Comparison of ENCODE assay signal across 8 mouse cellular contexts in genomic region chr17:6054934-6055355, GRCm38 (mm10). TPM values are rescaled to one million over a fixed set of nuclear protein-coding genes. Genes with fewer than 3 reads are reported as not detected.
DNase-seq lines count a peak whose midpoint lies in the region; ATAC-seq and TF ChIP-seq lines count a peak whose summit lies in the region.

No protein-coding gene starts in this region.

- peak; percentile 69 for TF ChIP-seq CTCF in forebrain, postnatal 0 days (IDR thresholded peaks at IDR 0.05; ENCODE audit: low read depth)

- no peak overlapping the region for H3K9ac ChIP-seq in forebrain, postnatal 0 days
- H3K9ac ChIP-seq in forebrain, embryonic 16.5 days (replicated peaks; ENCODE audit: low read depth, low read length): no peak overlapping the region
- no peak overlapping the region for H3K9ac ChIP-seq in lung, embryonic 15.5 days

- H3K4me2 ChIP-seq in forebrain, postnatal 0 days (ENCODE audit: low read depth): no peak overlapping the region
- H3K4me2 ChIP-seq in forebrain, embryonic 16.5 days (ENCODE audit: low read length): no peak overlapping the region
- 0 out of 2 replicates have a peak overlapping the region, but pooled peaks have one; percentile 23 for H3K4me2 ChIP-seq in lung, embryonic 15.5 days

- no peaks in the 10 kb centered on the region for H3K4me1 ChIP-seq in forebrain, postnatal 0 days (ENCODE audit: insufficient read depth)
- H3K4me1 ChIP-seq in forebrain, embryonic 16.5 days (replicated peaks; ENCODE audit: control insufficient read depth, insufficient read depth, low read length): no peaks in the 10 kb centered on the region
- H3K4me1 ChIP-seq in lung, embryonic 15.5 days: no peaks in the 10 kb centered on the region

- no peaks in the 10 kb centered on the region for H3K9me3 ChIP-seq in forebrain, postnatal 0 days (ENCODE audit: low read length)
- no peaks in the 10 kb centered on the region for H3K9me3 ChIP-seq in forebrain, embryonic 16.5 days (ENCODE audit: control insufficient read depth, low read length)
- no peaks in the 10 kb centered on the region for H3K9me3 ChIP-seq in lung, embryonic 15.5 days

- no peak; the same call in 1 of the 2 replicates for ATAC-seq in forebrain, postnatal 0 days
- ATAC-seq in forebrain, embryonic 16.5 days: no peak
- peak; percentile 41 for ATAC-seq in inflammation-experienced regulatory T-cells, adult 6 months
- no peak for ATAC-seq in lung, embryonic 15.5 days (ENCODE audit: borderline replicate concordance, extremely low read depth, low FRiP score, low TSS enrichment)

- H3K27ac ChIP-seq in forebrain, postnatal 0 days (ENCODE audit: low read depth, low read length): no peak overlapping the region
- H3K27ac ChIP-seq in forebrain, embryonic 16.5 days (ENCODE audit: low read length): no peak overlapping the region
- no peak overlapping the region for H3K27ac ChIP-seq in lung, embryonic 15.5 days

- H3K36me3 ChIP-seq in forebrain, postnatal 0 days (ENCODE audit: insufficient read depth): peaks cover 12% of the 10 kb centered on the region
- peaks cover 3% of the 10 kb centered on the region; the same call in 1 of the 2 replicates for H3K36me3 ChIP-seq in forebrain, embryonic 16.5 days (ENCODE audit: control insufficient read depth, insufficient read depth)
- no peaks in the 10 kb centered on the region for H3K36me3 ChIP-seq in lung, embryonic 15.5 days

- DNase-seq in forebrain, postnatal 0 days: peak; percentile 77
- DNase-seq in right cerebral cortex, postnatal 14 days: peak; percentile 38
- DNase-seq in right cerebral cortex, postnatal 10 days (ENCODE audit: low spot score in 2 of 2): no peak
- DNase-seq in c-Kit-negative CD71-positive TER-119-positive erythroid progenitor cells, embryonic 14.5 days (ENCODE audit: low read depth, low spot score): peak; percentile 38
- peak; percentile 47 to 81 for DNase-seq in spleen, postnatal 10 days (ENCODE audit: low spot score in 2 of 2)

- no peak overlapping the region for H3K4me3 ChIP-seq in forebrain, postnatal 0 days (ENCODE audit: low read depth, low read length)
- H3K4me3 ChIP-seq in forebrain, embryonic 16.5 days (replicated peaks; ENCODE audit: low read length): no peak overlapping the region
- H3K4me3 ChIP-seq in lung, embryonic 15.5 days: no peak overlapping the region

- H3K27me3 ChIP-seq in forebrain, postnatal 0 days (ENCODE audit: insufficient read depth, low read length): no peaks in the 10 kb centered on the region
- no peaks in the 10 kb centered on the region for H3K27me3 ChIP-seq in forebrain, embryonic 16.5 days (replicated peaks; ENCODE audit: control insufficient read depth, insufficient read depth, low read length)
- no peaks in the 10 kb centered on the region for H3K27me3 ChIP-seq in lung, embryonic 15.5 days

- WGBS in forebrain, postnatal 0 days: 17% methylated on average over 5 of the region's 5 CpGs
- WGBS in forebrain, embryonic 16.5 days: 20% methylated on average over 5 of the region's 5 CpGs
- 27% methylated on average over 5 of the region's 5 CpGs for WGBS in lung, embryonic 15.5 days

RNA-seq across cellular contexts. Expression of gene Serac1, which starts 24.6 kb away (rescaled TPM):
- 14.7 and 20.3 TPM in 2 replicates for total RNA-seq in forebrain, postnatal 0 days (2014; rRNA removed)
- polyA plus RNA-seq in forebrain, postnatal 0 days (2015; fragmentation: Nextera tagmentation; extraction: Ambion mirVana): 3.1 and 6.2 TPM in 2 replicates
- polyA plus RNA-seq in forebrain, embryonic 16.5 days (2015; fragmentation: Nextera tagmentation; extraction: Ambion mirVana): 12.6 and 15.8 TPM in 2 replicates
- 1 to 10 TPM; 1.8 to 2.7 (median 1.9) TPM for polyA plus RNA-seq in inflammation-experienced regulatory T-cells, adult 6 months (2017; shearing (Covaris generic))
- 4.1 TPM in 2 replicates for polyA plus RNA-seq in lung, embryonic 15.5 days (2015; fragmentation: Nextera tagmentation; extraction: Ambion mirVana)

RNA-seq across cellular contexts. Expression of gene Gtf2h5, which starts 24.6 kb away (rescaled TPM):
- total RNA-seq in forebrain, postnatal 0 days (2014; rRNA removed): 81.9 and 93.2 TPM in 2 replicates
- 240 and 271 TPM in 2 replicates for polyA plus RNA-seq in forebrain, postnatal 0 days (2015; fragmentation: Nextera tagmentation; extraction: Ambion mirVana)
- polyA plus RNA-seq in forebrain, embryonic 16.5 days (2015; fragmentation: Nextera tagmentation; extraction: Ambion mirVana): 203 and 213 TPM in 2 replicates
- 100 to 1,000 TPM in 2 of 3 experiments, 10 to 100 TPM in 1; 97.3 to 112 (median 100) TPM for polyA plus RNA-seq in inflammation-experienced regulatory T-cells, adult 6 months (2017; shearing (Covaris generic))
- 181 and 192 TPM in 2 replicates for polyA plus RNA-seq in lung, embryonic 15.5 days (2015; fragmentation: Nextera tagmentation; extraction: Ambion mirVana)

RNA-seq across cellular contexts. Expression of gene Tulp4, which starts 51.3 kb away (rescaled TPM):
- total RNA-seq in forebrain, postnatal 0 days (2014; rRNA removed): 380 and 417 TPM in 2 replicates
- polyA plus RNA-seq in forebrain, postnatal 0 days (2015; fragmentation: Nextera tagmentation; extraction: Ambion mirVana): 82.4 and 92.0 TPM in 2 replicates
- 150 and 167 TPM in 2 replicates for polyA plus RNA-seq in forebrain, embryonic 16.5 days (2015; fragmentation: Nextera tagmentation; extraction: Ambion mirVana)
- 10 to 100 TPM; 29.1 to 38.2 (median 31.7) TPM for polyA plus RNA-seq in inflammation-experienced regulatory T-cells, adult 6 months (2017; shearing (Covaris generic))
- polyA plus RNA-seq in lung, embryonic 15.5 days (2015; fragmentation: Nextera tagmentation; extraction: Ambion mirVana): 70.9 and 82.4 TPM in 2 replicates

Comparison
In these comparisons a context has a peak if more than half of its experiments do, and no peak if none do; other contexts are left out.
1. DNase-seq: peak in forebrain, postnatal 0 days (single experiment), right cerebral cortex, postnatal 14 days (single experiment), c-Kit-negative CD71-positive TER-119-positive erythroid progenitor cells, embryonic 14.5 days (single experiment) and spleen, postnatal 10 days (2 of 2); none in right cerebral cortex, postnatal 10 days (0 of 2).